Mouse (Mus musculus) T-helper 17 cell (primary cell): ENCODE data around the gene Ctnnbl1.

Experiments
- in situ Hi-C, 2 experiments: fragments of 300-600 bp; cut with MboI, MseI; formaldehyde crosslinking; loops; 1 replicate in 1 of 2; 2 replicates in 1 of 2; pipeline ENCODE4 v1.15.1; 2025; ENCODE audit warnings: high pct_unique_total_duplicates in 2 of 2

The Ctnnbl1 gene

DNA sequence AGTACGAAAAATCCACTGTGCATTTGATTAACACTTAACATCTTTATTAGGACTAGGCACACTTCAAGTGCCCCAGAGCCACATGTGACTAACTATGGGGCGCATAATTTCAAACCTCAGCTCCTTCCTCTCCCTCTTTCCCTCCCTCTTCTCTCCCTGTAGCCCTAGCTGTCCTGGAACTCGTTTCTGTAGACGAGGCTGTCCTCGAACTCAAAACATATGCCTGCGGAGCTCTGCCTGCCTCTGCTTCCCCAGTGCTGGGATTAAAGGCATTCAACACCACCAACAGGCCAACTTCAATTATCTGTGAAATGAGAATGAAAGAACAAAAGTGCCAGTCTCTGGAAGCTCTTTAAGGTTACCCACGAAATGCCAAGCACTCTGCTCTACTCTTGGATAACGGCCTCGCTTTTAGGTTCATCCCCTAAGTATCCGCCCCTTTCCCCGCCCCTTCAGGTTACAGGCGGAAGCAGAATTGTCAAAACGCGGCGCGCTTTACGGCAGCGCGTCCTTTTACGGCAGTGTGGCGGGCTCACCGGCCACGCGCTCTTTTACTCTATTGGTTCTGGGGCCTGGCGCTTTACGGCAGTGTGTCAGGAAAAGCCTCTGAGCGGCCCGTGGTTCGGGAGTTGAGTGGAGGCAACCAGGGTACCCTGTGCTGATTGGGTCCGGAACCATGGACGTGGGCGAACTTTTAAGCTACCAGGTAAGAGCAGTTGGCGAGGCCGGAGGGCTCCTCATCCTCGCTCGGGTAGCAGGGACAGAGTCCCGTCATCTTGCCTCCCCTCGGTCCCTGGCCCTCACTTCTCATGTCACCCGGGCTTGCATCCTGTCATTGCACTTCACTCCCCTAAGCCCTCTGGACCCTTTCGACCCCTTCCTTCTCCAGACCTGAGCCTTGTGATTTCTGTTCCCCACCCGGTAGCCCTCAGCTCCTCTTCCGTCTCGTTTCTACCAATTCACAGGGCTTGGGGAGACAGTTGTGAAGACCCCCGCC lies at the start of gene Ctnnbl1:
Gene Ctnnbl1, plus strand, starts transcription at position 548 of the 997 bp plus-strand sequence.
- in situ Hi-C loops = no loop called here

DNA sequence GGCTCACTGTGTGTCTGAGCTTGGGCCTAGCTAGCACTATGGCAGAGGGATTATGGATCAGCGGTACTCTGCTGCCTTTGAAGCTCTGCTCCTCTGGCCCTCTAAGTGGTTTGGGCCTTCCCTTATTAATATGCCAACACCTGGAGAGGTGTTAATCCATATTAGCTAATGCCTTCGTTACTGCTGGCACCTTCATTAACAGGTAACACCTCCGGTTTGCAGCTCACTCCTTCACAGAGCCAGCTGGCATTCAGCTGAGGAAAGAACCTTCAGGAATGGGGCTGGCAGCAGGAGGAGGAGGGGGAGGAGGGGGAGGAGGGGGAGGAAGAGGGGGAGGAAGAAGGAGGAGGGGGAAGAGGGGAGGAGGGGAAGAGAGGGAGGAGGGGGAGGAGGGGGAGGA lies 49.7 kb upstream of the Ctnnbl1 start:
- in situ Hi-C loops = no loop called here

GRCm38 (mm10) chr2:157691266-157692105 lies 45.7 kb upstream of the Ctnnbl1 start:
- in situ Hi-C loops = no loop called here

DNA sequence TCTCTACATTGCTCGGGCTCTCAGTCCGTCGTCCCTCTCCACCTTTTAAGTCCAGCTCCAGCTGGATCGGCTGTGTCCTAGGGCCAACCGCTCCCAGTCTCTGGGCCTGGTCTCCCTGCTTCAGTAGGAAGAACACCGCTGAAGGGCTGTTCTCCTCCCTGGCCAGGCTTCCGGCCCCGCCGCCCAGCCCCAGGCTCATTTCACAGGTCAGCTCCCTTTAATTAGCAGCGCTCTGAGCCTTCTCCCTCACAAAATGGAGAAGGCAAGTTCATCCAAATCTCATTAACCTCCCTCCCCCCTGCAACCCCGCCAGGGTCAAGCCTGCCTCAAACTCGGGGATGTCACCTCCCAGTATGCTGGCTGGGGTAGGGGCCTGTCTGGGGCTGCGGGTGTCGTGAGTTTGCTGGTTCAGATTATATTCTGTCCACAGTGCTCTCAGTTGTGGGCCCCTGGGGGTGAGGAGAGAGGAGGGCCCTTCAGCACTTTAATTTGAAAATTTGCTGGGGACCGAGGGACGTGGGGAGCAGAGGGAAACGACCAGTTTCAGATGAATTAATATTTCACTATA lies 44.8 kb upstream of the Ctnnbl1 start:
- in situ Hi-C loops = no loop called here

GRCm38 (mm10) chr2:157693576-157693975 lies 43.6 kb upstream of the Ctnnbl1 start:
- in situ Hi-C loops = no loop called here

GRCm38 (mm10) chr2:157696297-157696731 lies 40.9 kb upstream of the Ctnnbl1 start:
- in situ Hi-C loops = no loop called here

DNA sequence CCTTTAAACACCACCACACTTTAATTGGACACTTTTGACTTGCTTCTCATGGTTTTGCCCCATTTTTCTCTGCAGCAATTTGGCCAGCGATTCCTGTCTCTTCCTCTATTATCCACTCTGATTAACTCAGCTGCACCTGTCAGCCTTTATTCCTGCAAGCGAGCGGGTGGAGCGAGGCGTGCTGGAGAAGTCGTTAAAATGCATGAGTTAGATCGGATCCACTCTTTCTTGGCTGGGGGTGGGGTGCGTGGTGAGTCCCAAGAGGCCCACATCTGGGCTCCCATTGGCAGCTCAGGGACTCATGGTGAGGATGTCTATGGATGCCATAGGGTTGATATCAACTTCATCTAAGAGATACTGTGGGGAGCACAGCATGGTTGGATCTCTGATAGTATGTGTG lies 34.0 kb upstream of the Ctnnbl1 start:
- in situ Hi-C loops = no loop called here

- in situ Hi-C loops = no loop called here
Measured at GRCm38 (mm10) chr2:157704991-157705776, 32.0 kb upstream of the Ctnnbl1 start.

GRCm38 (mm10) chr2:157705777-157706158 lies 31.4 kb upstream of the Ctnnbl1 start:
- in situ Hi-C loops = no loop called here

DNA sequence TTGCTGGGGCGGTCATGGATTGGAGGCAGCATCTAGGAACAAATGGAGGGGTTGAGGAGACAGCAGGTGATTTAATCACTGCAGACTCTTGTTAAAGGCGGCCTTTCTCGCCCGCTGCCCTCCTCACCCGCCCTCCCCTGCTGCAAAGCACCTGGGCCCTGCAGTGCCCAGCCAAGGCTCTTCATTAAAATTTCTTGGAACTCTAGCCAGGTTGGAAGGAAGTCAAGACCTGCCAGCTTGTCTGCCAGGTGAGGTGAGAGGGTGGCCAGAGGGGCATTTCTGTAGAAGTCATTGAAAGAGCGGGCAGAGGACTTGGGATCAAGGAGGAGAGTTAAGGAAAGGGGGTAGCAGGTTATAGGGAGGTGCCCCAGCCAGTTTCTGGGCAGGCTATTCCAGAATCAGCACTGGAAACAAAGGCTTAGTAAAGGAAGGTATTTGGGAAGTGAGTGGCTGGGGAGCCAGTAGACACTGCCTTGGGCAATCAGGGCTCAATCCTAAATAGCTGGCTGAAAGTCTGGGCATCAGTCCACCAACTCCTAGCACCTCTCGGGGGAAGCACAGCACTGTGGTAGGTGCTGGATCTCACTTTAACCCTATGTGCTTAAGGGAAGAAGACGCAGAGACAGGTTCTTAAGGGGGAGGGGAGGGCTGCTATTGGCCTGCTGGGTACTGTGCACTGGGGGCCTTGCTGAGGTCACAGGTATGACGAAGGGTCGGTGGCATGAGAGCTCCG lies 29.8 kb upstream of the Ctnnbl1 start:
- in situ Hi-C loops = no loop called here

DNA sequence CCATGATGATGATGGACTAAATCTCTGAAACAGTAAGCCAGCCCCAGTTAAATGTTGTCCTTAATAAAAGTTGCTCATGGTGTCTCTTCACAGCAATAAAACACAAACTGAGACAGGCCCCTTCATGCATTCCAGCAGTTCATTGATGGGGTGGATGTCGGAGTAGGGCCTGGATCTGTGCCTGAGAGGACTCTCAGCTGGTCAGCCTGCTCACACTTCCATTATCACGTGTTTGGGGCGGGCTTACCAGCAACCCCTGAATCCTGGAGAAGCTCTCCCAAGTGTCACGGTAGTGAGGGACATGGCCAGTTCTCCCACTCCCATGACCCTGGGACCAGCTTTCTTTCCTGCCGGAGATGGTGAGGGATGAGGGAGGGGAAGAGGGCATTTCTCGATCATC lies 24.5 kb upstream of the Ctnnbl1 start:
- in situ Hi-C loops = no loop called here

DNA sequence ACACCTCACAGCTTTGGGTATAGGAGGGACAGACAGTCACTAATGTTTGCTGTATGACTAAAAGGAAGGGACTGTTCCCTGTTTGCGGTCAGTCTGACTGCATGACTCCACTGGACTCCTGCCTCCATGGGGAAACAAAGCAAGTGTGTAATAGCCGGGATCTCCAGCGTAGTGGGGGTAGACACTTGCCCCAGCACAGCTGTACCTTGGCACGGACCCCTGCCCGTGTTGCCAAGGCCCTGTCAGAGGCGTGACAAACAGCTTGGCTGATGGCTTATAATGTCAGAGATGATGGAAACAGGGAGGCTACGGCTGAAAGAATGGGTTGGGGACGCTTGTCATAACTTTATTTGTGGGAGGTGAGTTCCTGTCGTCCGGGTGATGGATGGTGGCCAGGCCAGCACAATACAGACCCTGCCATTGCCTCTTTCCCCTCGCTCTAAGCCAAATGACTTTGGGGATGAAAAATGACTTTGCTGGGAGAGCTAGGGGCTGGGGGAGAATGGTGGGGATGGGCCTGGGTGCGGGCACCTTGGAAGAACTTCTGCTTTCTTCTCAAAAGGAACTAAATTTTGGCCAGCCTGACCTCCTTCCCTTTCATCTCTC lies 21.5 kb upstream of the Ctnnbl1 start:
- in situ Hi-C loops = no loop called here

DNA sequence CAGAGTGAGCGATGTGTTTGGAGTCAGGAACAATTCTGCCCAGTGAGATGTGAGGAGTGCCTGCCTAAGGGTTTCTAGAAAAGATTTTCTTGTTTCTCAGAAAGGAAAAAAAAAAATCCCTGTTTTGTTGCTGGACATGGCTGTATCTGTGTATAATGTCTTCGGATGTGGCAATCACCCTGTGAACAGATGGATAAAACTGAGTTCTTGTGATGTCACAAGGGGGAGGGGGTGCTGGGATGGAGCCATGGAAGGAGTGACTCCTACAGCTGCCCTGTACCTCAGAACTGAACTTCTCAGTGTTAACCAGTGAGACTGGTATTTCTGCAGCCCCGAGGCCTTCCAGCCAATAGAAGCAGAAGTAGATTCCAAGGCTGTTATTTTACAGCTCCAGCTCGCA lies 18.8 kb upstream of the Ctnnbl1 start:
- in situ Hi-C loops = no loop called here

DNA sequence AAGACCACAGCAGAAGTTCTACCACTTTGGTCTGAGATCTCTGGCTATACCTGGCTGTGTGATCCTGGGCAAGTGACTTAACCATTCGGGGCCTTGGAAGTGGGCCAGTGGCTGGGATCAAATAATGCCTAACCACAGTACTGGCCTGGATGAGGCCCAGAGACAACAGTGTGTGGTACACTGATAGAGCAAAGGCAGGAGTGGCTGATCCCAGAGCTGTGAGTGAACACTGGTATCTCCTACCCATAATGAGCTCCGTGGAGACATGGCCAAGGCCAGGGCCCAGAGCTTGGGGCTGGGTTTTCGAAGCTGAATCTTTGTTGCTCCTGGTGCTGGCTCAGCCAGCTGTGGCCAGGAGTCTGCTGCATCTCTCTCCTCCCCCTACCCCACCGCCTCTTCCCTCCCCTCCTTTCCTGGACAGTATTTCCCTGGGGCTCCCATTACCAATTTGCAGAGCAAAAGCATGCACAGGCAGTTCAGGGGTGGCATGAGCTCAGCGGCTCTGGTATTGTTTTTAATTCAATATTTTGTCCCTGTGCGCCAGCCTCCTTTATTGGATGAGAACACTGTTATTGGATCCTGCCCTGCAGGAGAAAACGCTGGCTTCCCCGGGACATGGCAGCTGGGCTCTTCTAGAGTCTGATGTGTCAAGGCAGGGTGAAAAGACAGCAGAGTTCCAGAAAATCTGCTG lies 13.2 kb upstream of the Ctnnbl1 start:
- in situ Hi-C loops = no loop called here

DNA sequence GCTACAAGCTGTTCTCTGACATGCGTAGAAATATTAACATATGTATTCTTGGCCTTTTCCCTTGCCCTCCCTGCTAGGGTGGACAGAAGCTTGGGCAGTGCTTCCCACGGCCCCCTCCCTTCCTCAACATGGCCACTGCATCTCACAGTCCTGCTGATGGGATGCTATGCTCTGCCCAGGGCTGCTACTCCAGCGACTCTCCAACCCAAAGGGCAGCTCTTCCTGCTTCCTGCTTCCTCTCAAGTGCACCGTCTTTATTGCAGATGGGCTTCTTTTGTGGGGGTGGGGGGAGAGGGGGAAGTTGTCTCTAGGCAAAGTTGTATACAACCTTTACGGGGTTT lies 12.7 kb upstream of the Ctnnbl1 start:
- in situ Hi-C loops = no loop called here

GRCm38 (mm10) chr2:157744619-157745018 lies 7.4 kb downstream of the Ctnnbl1 start:
- in situ Hi-C loops = no loop called here

GRCm38 (mm10) chr2:157745735-157746134 lies 8.5 kb downstream of the Ctnnbl1 start:
- in situ Hi-C loops = no loop called here

- in situ Hi-C loops = no loop called here
Measured at GRCm38 (mm10) chr2:157746558-157746957, 9.4 kb downstream of the Ctnnbl1 start.

DNA sequence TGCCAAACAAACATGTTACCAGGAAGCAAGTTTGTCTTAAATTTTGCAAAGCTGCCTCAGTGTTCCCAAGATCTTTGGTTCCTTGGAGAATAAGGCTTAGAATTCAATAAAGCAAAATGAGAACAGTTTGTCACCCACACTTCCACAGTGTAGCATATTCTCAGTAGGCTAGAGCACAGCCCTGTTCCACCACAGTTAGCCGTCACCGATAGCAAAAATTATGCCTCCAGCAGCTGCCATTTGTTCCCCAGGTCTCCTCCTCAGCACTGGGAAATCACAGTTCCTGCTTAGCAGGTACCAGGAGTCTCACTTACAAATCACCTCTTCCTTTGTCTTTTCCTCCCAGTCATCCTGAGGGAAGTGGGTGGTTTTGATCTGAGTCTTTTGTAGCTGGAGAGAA lies 10.8 kb downstream of the Ctnnbl1 start:
- in situ Hi-C loops = no loop called here

DNA sequence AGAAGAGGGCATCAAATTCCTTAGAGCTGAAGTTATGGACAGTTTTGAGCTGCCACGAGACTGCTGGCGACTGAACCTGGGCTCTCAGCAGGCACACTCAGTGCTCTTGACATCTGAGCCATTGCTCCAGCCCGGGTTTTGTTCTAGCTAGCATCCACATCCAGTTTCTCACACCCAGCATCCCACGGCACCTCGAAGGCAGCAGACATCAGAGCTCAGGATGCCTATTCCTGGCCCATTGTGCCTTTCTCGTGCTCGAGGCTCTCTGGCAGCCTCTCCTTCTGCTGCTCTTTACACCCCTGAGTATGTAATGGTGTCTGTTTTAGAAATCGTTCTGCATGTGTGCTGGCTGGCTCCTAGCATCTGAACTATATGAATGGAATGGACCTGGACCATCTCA lies 13.3 kb downstream of the Ctnnbl1 start:
- in situ Hi-C loops = no loop called here
